Mouse (Mus musculus) brain, embryonic 14.5 days (tissue): ENCODE data around the gene Sh3bp2.

Source experiments
- CTCF ChIP-seq: fragments of 200-500 bp; IDR thresholded peaks from 2 replicates; pipeline ENCODE4 v1.5.1; 2012; ENCODE audit warnings: inconsistent platforms, mild to moderate bottlenecking, moderate library complexity, borderline replicate concordance; ENCODE audit not compliant: insufficient read depth, insufficient read length; ENCODE audit errors: extremely low read depth
- POLR2A ChIP-seq: fragments of 200-500 bp; IDR thresholded peaks from 2 replicates; pipeline ENCODE4 v1.6.1; 2012; ENCODE audit warnings: mild to moderate bottlenecking, inconsistent platforms, borderline replicate concordance; ENCODE audit not compliant: poor library complexity, insufficient read depth, insufficient read length, severe bottlenecking; ENCODE audit errors: extremely low read depth

DNA sequence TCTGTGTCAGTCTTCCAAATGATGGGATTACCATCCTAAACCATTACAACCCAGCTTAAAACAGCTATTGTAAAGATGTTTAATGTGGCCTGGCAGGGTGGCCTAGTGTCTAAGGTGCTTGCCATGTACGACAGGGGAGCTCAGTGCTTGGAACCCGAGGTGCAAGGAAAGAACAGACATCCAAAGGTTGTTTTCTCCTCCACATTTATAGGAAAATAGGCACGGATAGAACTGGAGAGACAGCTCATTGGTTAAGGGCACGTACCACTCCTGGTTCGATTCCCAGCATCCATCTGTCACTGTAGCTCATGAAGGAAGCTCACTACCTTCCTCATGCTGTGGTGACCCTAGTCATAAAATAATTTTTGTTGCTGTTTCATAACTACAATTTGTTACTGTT, 62.2 kb downstream of the Sh3bp2 start:
- TF ChIP-seq CTCF (no peak), POLR2A (no peak)
